Mouse (Mus musculus): ENCODE data around the gene Bbs9. TPM values are rescaled to one million over a fixed set of nuclear protein-coding genes. Genes with fewer than 3 reads are reported as not detected.

The Bbs9 gene
- total and polyA plus RNA-seq, 3 experiments = 6.9 to 9.1 (median 7.8) TPM

GRCm38 (mm10) chr9:22505574-22505973, 30.1 kb downstream of the Bbs9 start:
- no peak overlapping the region for H3K9ac ChIP-seq (ENCODE audit: insufficient read depth, low read depth)
- H3K79me2 ChIP-seq (replicated peaks; ENCODE audit: control insufficient read depth, extremely low read depth, insufficient read depth, poor library complexity, severe bottlenecking) = no peaks in the 10 kb centered on the region
- H3K9me3 ChIP-seq (replicated peaks; ENCODE audit: low read length) = no peaks in the 10 kb centered on the region
- H3K36me3 ChIP-seq (replicated peaks in 1 of 2; ENCODE audit: control insufficient read depth in 1 of 2, insufficient read depth in 1 of 2, low read length in 1 of 2) = peaks cover 0 to 2% of the 10 kb centered on the region in 2 experiments
- no peak for TF ChIP-seq MAFK (IDR thresholded peaks at IDR 0.05; ENCODE audit: insufficient replicate concordance, low read length)
- TF ChIP-seq ZNF384 (IDR thresholded peaks at IDR 0.05; ENCODE audit: low read depth, low read length) = no peak
- TF ChIP-seq ELF1 (IDR thresholded peaks at IDR 0.05; ENCODE audit: low read depth, low read length) = no peak
- no peak for TF ChIP-seq RAD21 (IDR thresholded peaks at IDR 0.05; ENCODE audit: low read depth, low read length)
- TF ChIP-seq ZC3H11A (IDR thresholded peaks at IDR 0.05; ENCODE audit: low read depth, low read length) = no peak
- no peak for TF ChIP-seq ETS1 (conservative IDR thresholded peaks at IDR 0.05; ENCODE audit: low read depth, low read length)
- TF ChIP-seq MEF2A (IDR thresholded peaks at IDR 0.05; ENCODE audit: borderline replicate concordance, low read depth, low read length) = no peak
- no peak for TF ChIP-seq UBTF (IDR thresholded peaks at IDR 0.05; ENCODE audit: low read depth, low read length)
- TF ChIP-seq IRF4 (IDR thresholded peaks at IDR 0.05; ENCODE audit: low read depth, low read length) = no peak
- TF ChIP-seq BHLHE40 (IDR thresholded peaks at IDR 0.05; ENCODE audit: low read depth, low read length) = no peak
- TF ChIP-seq CHD2 (IDR thresholded peaks at IDR 0.05; ENCODE audit: low read length) = no peak
- TF ChIP-seq PAX5 (IDR thresholded peaks at IDR 0.05; ENCODE audit: low read length) = no peak
- no peak for TF ChIP-seq JUN (IDR thresholded peaks at IDR 0.05; ENCODE audit: insufficient read depth, low read depth, low read length)
- no peak for TF ChIP-seq CTCF (conservative IDR thresholded peaks at IDR 0.05 in 1 of 2, IDR thresholded peaks at IDR 0.05 in 1 of 2; ENCODE audit: low read depth in 2 of 2, low read length in 2 of 2)
- TF ChIP-seq ZKSCAN1 (IDR thresholded peaks at IDR 0.05; ENCODE audit: borderline replicate concordance, low read depth, low read length) = no peak
- no peak for TF ChIP-seq USF2 (conservative IDR thresholded peaks at IDR 0.05; ENCODE audit: low read depth, low read length)
- TF ChIP-seq ZMIZ1 (IDR thresholded peaks at IDR 0.05; ENCODE audit: low read depth, low read length) = no peak
- H3K4me2 ChIP-seq (ENCODE audit: insufficient read depth, low read depth, poor library complexity, severe bottlenecking) = no peak overlapping the region
- DNase-seq (ENCODE audit: extremely low read depth) = no peak
- H3K4me1 ChIP-seq (ENCODE audit: control insufficient read depth in 1 of 2, insufficient read depth in 2 of 2) = peaks cover 0 to 4% of the 10 kb centered on the region in 2 experiments; a peak in 1 of 4 replicates
- no peak overlapping the region for H3K27ac ChIP-seq (ENCODE audit: insufficient read depth, low read depth)
- H3K4me3 ChIP-seq (replicated peaks in 1 of 3; ENCODE audit: low read depth in 2 of 3, low read length in 2 of 3, poor library complexity in 1 of 3) = no peak overlapping the region
- dilution Hi-C loops (cut with MboI; ENCODE audit: extremely low pct_ligation_motif_present, extremely low pct_unique_long_range_greater_than_20kb, low sequenced_read_pairs) (no loop called here), in situ Hi-C loops (cut with MboI; ENCODE audit: low pct_ligation_motif_present, low pct_unique_long_range_greater_than_20kb, low sequenced_read_pairs) (no loop called here)
- no peaks in the 10 kb centered on the region for H3K27me3 ChIP-seq (replicated peaks)

GRCm38 (mm10) chr9:22515076-22515475, 39.6 kb downstream of the Bbs9 start:
- H3K36me3 ChIP-seq (replicated peaks in 1 of 2; ENCODE audit: control insufficient read depth in 1 of 2, insufficient read depth in 1 of 2, low read length in 1 of 2) = peaks cover 4 to 12% of the 10 kb centered on the region in 2 experiments
- no peak for TF ChIP-seq EP300 (IDR thresholded peaks at IDR 0.05; ENCODE audit: low read length)
- TF ChIP-seq TCF12 (IDR thresholded peaks at IDR 0.05; ENCODE audit: low read depth, low read length) = no peak
- TF ChIP-seq RAD21 (IDR thresholded peaks at IDR 0.05; ENCODE audit: low read depth, low read length) = no peak
- TF ChIP-seq HCFC1 (IDR thresholded peaks at IDR 0.05; ENCODE audit: low read depth, low read length) = no peak
- TF ChIP-seq TBP (conservative IDR thresholded peaks at IDR 0.05; ENCODE audit: low read depth, low read length) = no peak
- in situ Hi-C loops (cut with MboI; ENCODE audit: low pct_ligation_motif_present, low pct_unique_long_range_greater_than_20kb, low sequenced_read_pairs) (no loop called here), dilution Hi-C loops (cut with MboI; ENCODE audit: extremely low pct_ligation_motif_present, extremely low pct_unique_long_range_greater_than_20kb, low sequenced_read_pairs) (no loop called here)
- H3K4me1 ChIP-seq (ENCODE audit: control insufficient read depth in 1 of 2, insufficient read depth in 2 of 2) = no peaks in the 10 kb centered on the region
- H3K9ac ChIP-seq (ENCODE audit: insufficient read depth, low read depth) = no peak overlapping the region
- no peak overlapping the region for H3K27ac ChIP-seq (ENCODE audit: insufficient read depth, low read depth)
- no peaks in the 10 kb centered on the region for H3K79me2 ChIP-seq (replicated peaks; ENCODE audit: control insufficient read depth, extremely low read depth, insufficient read depth, poor library complexity, severe bottlenecking)
- H3K4me2 ChIP-seq (ENCODE audit: insufficient read depth, low read depth, poor library complexity, severe bottlenecking) = no peak overlapping the region
- H3K4me3 ChIP-seq (replicated peaks in 1 of 3; ENCODE audit: low read depth in 2 of 3, low read length in 2 of 3, poor library complexity in 1 of 3) = no peak overlapping the region
- no peak for DNase-seq (ENCODE audit: extremely low read depth)
- H3K9me3 ChIP-seq (replicated peaks; ENCODE audit: low read length) = no peaks in the 10 kb centered on the region
- no peaks in the 10 kb centered on the region for H3K27me3 ChIP-seq (replicated peaks)
